Mouse (Mus musculus) lung, postnatal 0 days (tissue): ENCODE results near the gene Csnk1g2. TPM values are rescaled to one million over a fixed set of nuclear protein-coding genes. Genes with fewer than 3 reads are reported as not detected.

ENCODE experiments used
- ATAC-seq: fragments of 200-750 bp; cut with Nextera tagmentation; 2 replicates; pipeline ENCODE4 v1.8.0; 2017; ENCODE audit warnings: moderate library complexity
- DNase-seq: peaks from one replicate; pipeline ENCODE4 v3.0.0-alpha.2; 2016; ENCODE audit warnings: low spot score
- H3K27ac ChIP-seq: fragments of 300-500 bp; sonication (generic); 2 replicates; pipeline ENCODE4 v1.5.1; 2014; ENCODE audit warnings: antibody characterized with exemption, mild to moderate bottlenecking, low read length, mixed read lengths
- H3K27me3 ChIP-seq: fragments of 300-500 bp; sonication (generic); replicated peaks from 2 replicates; pipeline ENCODE4 v1.6.1; 2014; ENCODE audit warnings: low read length, mixed read lengths; ENCODE audit not compliant: insufficient read depth
- H3K36me3 ChIP-seq: fragments of 300-500 bp; sonication (generic); 2 replicates; pipeline ENCODE4 v1.6.1; 2014; ENCODE audit warnings: low read length, mixed read lengths; ENCODE audit not compliant: insufficient read depth
- H3K4me1 ChIP-seq: fragments of 300-500 bp; sonication (generic); 2 replicates; pipeline ENCODE4 v1.6.1; 2014; ENCODE audit warnings: antibody characterized with exemption, low read depth, low read length, mixed read lengths; ENCODE audit not compliant: insufficient read depth
- H3K4me2 ChIP-seq: fragments of 300-500 bp; sonication (generic); replicated peaks from 2 replicates; pipeline ENCODE4 v1.6.1; 2014; ENCODE audit warnings: low read depth, mild to moderate bottlenecking, low read length, moderate library complexity, mixed read lengths
- H3K4me3 ChIP-seq: fragments of 300-500 bp; sonication (generic); 2 replicates; pipeline ENCODE4 v1.5.1; 2014; ENCODE audit warnings: low read depth, low read length
- H3K9ac ChIP-seq: fragments of 300-500 bp; sonication (generic); replicated peaks from 2 replicates; pipeline ENCODE4 v1.6.1; 2014; ENCODE audit warnings: low read depth, mild to moderate bottlenecking
- H3K9me3 ChIP-seq: fragments of 300-500 bp; sonication (generic); 2 replicates; pipeline ENCODE4 v1.6.1; 2016; ENCODE audit warnings: low read length, mixed read lengths
- CTCF ChIP-seq: IDR thresholded peaks from 2 replicates; pipeline ENCODE4 v1.5.1; 2016; ENCODE audit warnings: antibody characterized with exemption, mild to moderate bottlenecking
- EP300 ChIP-seq: IDR thresholded peaks from 2 replicates; pipeline ENCODE4 v1.6.1; 2016; ENCODE audit warnings: antibody characterized with exemption, mild to moderate bottlenecking, control low read depth
- WGBS: fragments of 180-500 bp; shearing (Covaris S2); extraction: QIAGEN DNeasy Blood & Tissue Kit; methylation state at CpG from one replicate; pipeline ENCODE4 v1.1.7; 2014; 5-methylcytosine and 5-hydroxymethylcytosine counted together
- polyA plus RNA-seq: library from polyadenylated mRNA; unstranded; fragments of >200 nt; fragmentation: Nextera tagmentation; extraction: Ambion mirVana; gene quantifications from 2 replicates; pipeline ENCODE4 v1.2.1, GENCODE M21; 2015

The Csnk1g2 gene
- polyA plus RNA-seq, 1 experiment from 2014 or later: 111 TPM

DNA sequence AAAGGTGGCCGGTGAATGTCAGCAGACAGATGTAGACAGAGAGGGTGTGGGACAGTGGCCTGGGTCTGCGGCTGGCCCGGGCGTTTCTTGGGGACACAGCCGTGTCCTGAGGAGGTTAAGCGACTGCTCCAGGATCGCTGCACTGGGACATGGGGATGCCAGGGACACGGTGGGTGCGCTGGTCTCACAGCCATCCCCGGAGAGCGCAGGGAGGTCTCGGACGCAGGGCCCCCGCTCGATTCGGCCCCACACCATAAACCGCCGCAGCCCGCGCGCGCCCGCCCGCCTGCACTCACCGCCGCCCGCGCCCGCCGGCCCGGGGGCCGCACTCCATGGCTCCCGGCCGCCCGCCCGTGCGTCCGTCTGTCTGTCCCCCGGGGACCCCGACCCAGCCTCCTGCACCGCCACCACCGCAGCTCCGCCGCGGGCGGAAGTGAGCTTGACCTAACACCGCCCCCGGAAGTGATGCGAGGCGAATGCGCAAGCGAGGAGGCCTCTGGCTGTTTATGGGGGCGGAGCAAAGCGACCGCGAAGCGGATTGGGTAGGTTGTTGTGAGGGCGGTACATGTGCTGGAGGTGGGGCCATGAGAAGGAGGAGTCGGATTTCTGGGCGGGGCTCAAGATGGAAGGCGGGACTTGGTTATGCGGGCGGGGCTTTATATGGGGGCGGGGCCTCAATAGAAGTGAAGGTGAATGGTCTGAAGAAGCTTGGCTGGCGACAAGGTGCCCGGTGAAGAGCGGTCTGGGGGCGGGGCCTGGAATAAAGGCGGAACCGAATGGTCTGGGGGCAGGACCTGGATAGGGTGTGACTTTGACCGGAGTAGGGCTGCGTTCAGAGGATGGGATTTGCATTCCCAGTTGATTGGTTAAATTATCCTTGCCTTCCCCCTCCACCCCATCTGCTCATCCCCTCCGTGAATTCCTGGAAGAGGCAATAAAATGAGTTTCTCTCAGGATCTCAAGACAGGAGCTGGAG is 32.5 kb upstream of the Csnk1g2 start, which contains the start of gene Abhd17a:
Abhd17a (minus strand) TSS at position 463 of the 976 bp plus-strand sequence.
- Histone ChIP-seq H3K9me3 (no peaks in the 10 kb centered on the region), H3K4me1 (peaks cover 17% of the 10 kb centered on the region; the same call in 1 of the 2 replicates), H3K27me3 (no peaks in the 10 kb centered on the region), H3K4me2 (peak within 1 kb of the TSS; percentile 95), H3K36me3 (no peaks in the 10 kb centered on the region), H3K9ac (peak within 1 kb of the TSS; percentile 90), H3K27ac (peak within 1 kb of the TSS; percentile 78), H3K4me3 (peak within 1 kb of the TSS; percentile 88)
- TF ChIP-seq EP300: no peak
- no peak for TF ChIP-seq CTCF
- WGBS: under 1% methylated on average over 55 of the region's 73 CpGs
- peak; percentile 99 for DNase-seq
- peak; percentile 96 for ATAC-seq

DNA sequence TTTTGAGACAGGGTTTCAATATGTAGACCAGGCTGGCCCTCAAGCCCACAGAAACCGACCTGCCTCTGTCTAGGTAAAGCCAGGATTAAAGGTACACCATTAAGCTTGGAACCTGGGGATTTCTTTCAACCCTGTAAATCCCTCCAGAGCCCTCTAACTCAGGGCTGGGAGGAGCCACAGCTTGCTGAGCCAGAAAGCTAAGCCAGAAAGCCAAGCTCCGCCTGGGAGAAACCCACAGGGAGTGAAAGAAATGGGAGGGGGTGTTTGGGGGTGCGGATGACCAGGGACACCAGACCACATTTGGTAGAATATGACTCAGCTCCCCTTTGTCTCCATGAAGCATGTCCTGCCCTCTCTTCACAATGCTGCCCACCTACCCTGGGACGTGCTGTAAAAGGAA is 26.3 kb upstream of the Csnk1g2 start:
- DNase-seq: no peak
- Histone ChIP-seq H3K4me2 (no peak overlapping the region), H3K9ac (no peak overlapping the region), H3K27ac (no peak overlapping the region), H3K4me1 (no peaks in the 10 kb centered on the region), H3K4me3 (no peak overlapping the region), H3K27me3 (no peaks in the 10 kb centered on the region), H3K36me3 (no peaks in the 10 kb centered on the region), H3K9me3 (no peaks in the 10 kb centered on the region)
- no peak for TF ChIP-seq EP300
- no peak for TF ChIP-seq CTCF
- 43% methylated on average over 4 of the region's 4 CpGs for WGBS
- no peak; the same call in 1 of the 2 replicates for ATAC-seq

DNA sequence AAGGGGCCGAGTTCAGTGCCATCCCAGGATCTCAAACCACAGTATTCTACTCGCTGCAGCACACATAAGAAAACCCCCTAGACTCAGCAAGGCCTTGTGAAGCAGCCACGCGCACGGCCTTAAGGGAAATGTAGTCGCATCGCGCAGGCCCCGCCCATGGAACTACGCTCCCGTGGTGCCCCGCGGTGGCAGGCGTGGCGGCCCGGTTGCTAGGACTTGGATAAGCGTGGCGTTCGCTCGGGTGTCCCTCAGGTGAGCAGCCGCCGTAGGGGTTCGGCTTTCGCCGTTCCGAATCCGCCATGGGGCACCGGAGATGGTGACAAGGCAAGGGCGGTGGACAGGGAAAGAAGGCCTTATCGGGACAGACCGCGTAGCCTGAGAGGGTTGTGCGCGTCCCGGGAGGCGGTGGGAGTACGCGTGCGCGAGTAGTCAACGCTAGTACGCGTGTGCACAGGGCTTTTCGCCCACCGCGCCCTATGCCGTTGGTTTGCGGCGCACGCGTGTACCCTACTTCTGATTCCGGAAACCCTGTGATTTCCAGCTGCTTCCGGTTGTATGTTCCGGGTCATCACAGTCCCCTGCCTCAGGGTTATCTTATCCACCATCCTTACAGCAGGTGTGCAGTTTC is 19.8 kb upstream of the Csnk1g2 start, which contains the start of the genes Scamp4 and Adat3:
Scamp4 (plus strand) TSS at position 175 of the 628 bp plus-strand sequence.
Adat3 (plus strand) TSS at position 183 of the 628 bp plus-strand sequence.
- peak; percentile 97 for DNase-seq

DNA sequence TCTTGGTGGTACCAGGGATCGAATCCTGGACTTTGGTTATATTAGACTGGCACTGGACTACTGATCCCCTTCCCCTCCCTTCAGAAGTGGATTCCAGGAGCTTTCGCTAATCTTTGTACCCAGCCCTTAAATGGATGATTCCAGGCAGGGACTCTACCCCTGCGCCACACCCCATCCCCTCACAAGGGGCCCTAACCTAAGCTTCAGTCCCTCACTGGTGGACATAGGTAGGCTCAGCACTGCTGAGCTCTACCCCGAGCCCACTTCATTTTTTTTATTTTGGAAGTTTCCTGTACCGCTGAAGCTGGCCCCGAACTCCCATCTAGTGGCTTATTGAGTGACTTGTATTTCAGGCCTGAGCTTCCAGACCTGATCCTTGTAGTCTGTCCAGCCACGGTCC is 19.3 kb upstream of the Csnk1g2 start:
- H3K27ac ChIP-seq: peak overlapping the region; percentile 77
- peak overlapping the region; percentile 55 for H3K4me2 ChIP-seq
- H3K9ac ChIP-seq: peak overlapping the region; percentile 1
- DNase-seq: no peak
- no peaks in the 10 kb centered on the region for H3K27me3 ChIP-seq
- H3K9me3 ChIP-seq: no peaks in the 10 kb centered on the region
- TF ChIP-seq CTCF (no peak), EP300 (no peak)
- H3K4me3 ChIP-seq: peak overlapping the region; percentile 75
- H3K36me3 ChIP-seq: peaks cover 6% of the 10 kb centered on the region; the same call in 1 of the 2 replicates
- WGBS: 20% methylated on average over 7 of the region's 7 CpGs
- peaks cover 12% of the 10 kb centered on the region; the same call in 1 of the 2 replicates for H3K4me1 ChIP-seq
- no peak for ATAC-seq

More for the DNA sequence above, 19.8 kb upstream of the Csnk1g2 start, which contains the start of the genes Scamp4 and Adat3:
- no peaks in the 10 kb centered on the region for H3K9me3 ChIP-seq
- H3K9ac ChIP-seq: peak within 1 kb of the TSS; percentile 1
- ATAC-seq: peak; percentile 97
- H3K4me1 ChIP-seq: peaks cover 12% of the 10 kb centered on the region; the same call in 1 of the 2 replicates
- TF ChIP-seq CTCF (0 out of 2 replicates have a peak, but pooled peaks have one; percentile 6), EP300 (no peak)
- WGBS: 0% methylated on average over 51 of the region's 54 CpGs
- H3K36me3 ChIP-seq: peaks cover 6% of the 10 kb centered on the region; the same call in 1 of the 2 replicates
- peak within 1 kb of the TSS; percentile 55 for H3K4me2 ChIP-seq
- H3K27ac ChIP-seq: peak within 1 kb of the TSS; percentile 82
- peak within 1 kb of the TSS; percentile 75 for H3K4me3 ChIP-seq
- no peaks in the 10 kb centered on the region for H3K27me3 ChIP-seq

DNA sequence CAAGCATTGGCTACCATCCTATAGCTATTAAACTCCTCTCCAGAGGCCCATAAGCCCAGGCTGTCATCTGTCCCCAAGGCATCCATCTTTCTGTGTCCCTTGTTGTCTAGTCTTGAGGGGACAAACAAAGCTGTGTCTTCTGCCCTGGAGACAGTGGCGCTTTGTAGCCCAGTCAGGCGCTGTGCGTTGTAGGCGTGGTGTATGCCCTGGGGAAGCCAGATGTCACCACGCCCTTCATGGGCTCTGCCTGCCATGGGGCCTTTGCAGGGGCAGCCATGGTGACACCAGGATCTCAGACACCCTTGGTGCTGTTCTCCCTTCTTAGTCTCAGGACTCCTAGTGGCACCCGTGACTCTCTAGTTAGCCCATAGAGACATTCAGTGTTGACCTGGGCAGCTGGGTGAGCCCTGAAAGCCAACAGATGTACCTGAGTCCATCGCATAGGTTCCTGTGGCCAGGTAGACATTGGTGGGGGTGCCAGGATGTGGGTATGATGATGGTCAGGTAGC is 18.6 kb upstream of the Csnk1g2 start:
- H3K9ac ChIP-seq: peak overlapping the region; percentile 1; the same call in 1 of the 2 replicates

More for the DNA sequence above, 18.6 kb upstream of the Csnk1g2 start:
- H3K36me3 ChIP-seq: peaks cover 6% of the 10 kb centered on the region; the same call in 1 of the 2 replicates
- H3K27ac ChIP-seq: no peak overlapping the region
- H3K4me1 ChIP-seq: peaks cover 12% of the 10 kb centered on the region; the same call in 1 of the 2 replicates
- no peak for TF ChIP-seq CTCF
- no peak for TF ChIP-seq EP300
- no peak overlapping the region; the same call in 1 of the 2 replicates for H3K4me2 ChIP-seq
- no peaks in the 10 kb centered on the region for H3K9me3 ChIP-seq
- DNase-seq: no peak
- no peak for ATAC-seq
- no peaks in the 10 kb centered on the region for H3K27me3 ChIP-seq
- 89% methylated on average over 7 of the region's 7 CpGs for WGBS
- no peak overlapping the region for H3K4me3 ChIP-seq
